Mouse (Mus musculus) ovary, adult 18-20 months (tissue): ENCODE measurements around the gene Wnt7b.

Source experiments
- DNase-seq: peaks from one replicate; pipeline ENCODE4 v3.0.0; 2022; ENCODE audit warnings: low spot score, mixed read lengths

Gene Wnt7b

GRCm38 (mm10) chr15:85601202-85601601 is 18.9 kb upstream of the Wnt7b start:
- no peak for DNase-seq

GRCm38 (mm10) chr15:85600696-85601094 is 18.4 kb upstream of the Wnt7b start:
- DNase-seq: peak; percentile 68

GRCm38 (mm10) chr15:85599887-85600695 is 17.8 kb upstream of the Wnt7b start:
- DNase-seq: peak; percentile 80

GRCm38 (mm10) chr15:85598984-85599886 is 17.0 kb upstream of the Wnt7b start:
- peak; percentile 57 for DNase-seq

- DNase-seq: no peak
Observed at GRCm38 (mm10) chr15:85598443-85598842, 16.2 kb upstream of the Wnt7b start.

- no peak for DNase-seq
Observed at GRCm38 (mm10) chr15:85597403-85597802, 15.1 kb upstream of the Wnt7b start.

GRCm38 (mm10) chr15:85592674-85593073 is 10.4 kb upstream of the Wnt7b start:
- DNase-seq: no peak

- DNase-seq: no peak
Observed at GRCm38 (mm10) chr15:85590831-85591230, 8.6 kb upstream of the Wnt7b start.

- no peak for DNase-seq
Observed at GRCm38 (mm10) chr15:85583504-85583903, 1.2 kb upstream of the Wnt7b start.

GRCm38 (mm10) chr15:85583024-85583423 is 751 bp upstream of the Wnt7b start:
- DNase-seq: peak; percentile 46

- DNase-seq: no peak
Observed at GRCm38 (mm10) chr15:85581563-85582064, 659 bp downstream of the Wnt7b start.

- DNase-seq: no peak
Observed at GRCm38 (mm10) chr15:85580934-85581562, 1.2 kb downstream of the Wnt7b start.

GRCm38 (mm10) chr15:85580483-85580882 is 1.8 kb downstream of the Wnt7b start:
- DNase-seq: no peak

GRCm38 (mm10) chr15:85577583-85578460 is 4.5 kb downstream of the Wnt7b start:
- DNase-seq: no peak

- DNase-seq: no peak
Observed at GRCm38 (mm10) chr15:85576511-85577440, 5.5 kb downstream of the Wnt7b start.

- no peak for DNase-seq
Observed at GRCm38 (mm10) chr15:85576110-85576509, 6.2 kb downstream of the Wnt7b start.

- DNase-seq: no peak
Observed at GRCm38 (mm10) chr15:85574558-85574957, 7.7 kb downstream of the Wnt7b start.

GRCm38 (mm10) chr15:85574086-85574485 is 8.2 kb downstream of the Wnt7b start:
- no peak for DNase-seq

- no peak for DNase-seq
Observed at GRCm38 (mm10) chr15:85572619-85573254, 9.5 kb downstream of the Wnt7b start.
